Comparison of ENCODE assay signal across 8 mouse cellular contexts in genomic region chr16:56502134-56502533, GRCm38 (mm10). TPM values are rescaled to one million over a fixed set of nuclear protein-coding genes. Genes with fewer than 3 reads are reported as not detected.
"Had no signal": no experiment of that assay in that cellular context is flagged by ENCODE, and none has a peak within 500 bp of the region (broad histone marks: within the 10 kb centered on the region; RNA-seq: fewer than 3 reads in every experiment).

No protein-coding gene starts in this region.

- H3K36me3 ChIP-seq: limb, embryonic 12.5 days; liver, embryonic 13.5 days had no signal

- H3K27ac ChIP-seq: layer of hippocampus, adult 2 months; limb, embryonic 12.5 days; liver, embryonic 13.5 days; stomach, postnatal 0 days had no signal

- ATAC-seq: liver, postnatal 0 days had no signal

- DNase-seq: liver, embryonic 13.5 days; liver, postnatal 0 days; thymus, postnatal 4 days had no signal

- H3K9ac ChIP-seq: limb, embryonic 12.5 days; liver, embryonic 13.5 days; liver, postnatal 0 days had no signal

- H3K4me2 ChIP-seq: limb, embryonic 12.5 days; liver, embryonic 13.5 days had no signal

- H3K27me3 ChIP-seq: limb, embryonic 12.5 days; liver, embryonic 13.5 days had no signal

- H3K4me3 ChIP-seq: layer of hippocampus, adult 2 months; limb, embryonic 12.5 days; liver, embryonic 13.5 days; myocyte had no signal

- H3K9me3 ChIP-seq: limb, embryonic 12.5 days; liver, embryonic 13.5 days had no signal

- H3K4me1 ChIP-seq: limb, embryonic 12.5 days; liver, embryonic 13.5 days had no signal

RNA-seq across cellular contexts. Expression of gene Abi3bp, which starts 24.5 kb away (rescaled TPM):
- total RNA-seq: megakaryocyte progenitor cell, adult 5-6 weeks had no signal
